Mouse (Mus musculus) stomach, postnatal 0 days (tissue): ENCODE data around the gene Lce1k.

Experiments used
- CTCF ChIP-seq: IDR thresholded peaks from 2 replicates; pipeline ENCODE4 v1.5.1; 2016; ENCODE audit warnings: antibody characterized with exemption, low read depth, mild to moderate bottlenecking, moderate library complexity
- EP300 ChIP-seq: optimal IDR thresholded peaks from 2 replicates; pipeline ENCODE3; 2016; ENCODE audit warnings: antibody characterized with exemption

DNA sequence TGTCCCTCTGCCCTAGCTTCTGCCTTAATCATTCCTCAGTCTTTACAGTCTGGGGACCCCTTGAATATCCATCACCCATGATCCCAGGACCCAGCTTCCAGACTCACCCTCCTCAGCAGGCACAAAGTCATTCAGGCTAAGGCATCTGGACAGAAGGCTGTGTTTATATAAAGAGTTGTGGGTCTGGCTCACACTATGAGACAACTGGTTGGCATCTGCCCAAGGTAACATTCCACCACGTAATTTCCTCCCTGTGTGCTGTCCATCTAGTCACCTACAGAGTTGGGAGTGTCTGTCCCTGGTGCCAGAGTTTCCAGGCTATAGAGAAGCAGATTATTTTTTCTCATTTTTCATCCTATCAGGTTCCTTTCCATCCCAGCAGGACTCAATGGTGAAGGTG is 19.4 kb upstream of the Lce1k start, which contains the start of gene Kprp:
- TF ChIP-seq CTCF, result no peak
- no peak for TF ChIP-seq EP300
